Mouse (Mus musculus) intestine, embryonic 14.5 days (tissue): ENCODE results near the gene Unc5cl. TPM values are rescaled to one million over a fixed set of nuclear protein-coding genes. Genes with fewer than 3 reads are reported as not detected.

Experiments
- ATAC-seq: fragments of 200-750 bp; cut with Nextera tagmentation; replicated peaks from 2 replicates; pipeline ENCODE4 v1.8.0; 2017; ENCODE audit warnings: low read depth, moderate number of reproducible peaks, moderate TSS enrichment, moderate library complexity; ENCODE audit not compliant: low FRiP score, low TSS enrichment
- DNase-seq: peaks from one replicate; pipeline ENCODE4 v3.0.0-alpha.2; 2018; ENCODE audit warnings: low spot score
- H3K27ac ChIP-seq: fragments of 300-500 bp; sonication (generic); 2 replicates; pipeline ENCODE4 v1.5.1; 2014; ENCODE audit warnings: low read depth, mild to moderate bottlenecking, control low read depth
- H3K27me3 ChIP-seq: fragments of 300-500 bp; sonication (generic); replicated peaks from 2 replicates; pipeline ENCODE4 v1.6.1; 2014; ENCODE audit warnings: low read length, control low read depth; ENCODE audit not compliant: control insufficient read depth, insufficient read depth
- H3K36me3 ChIP-seq: fragments of 300-500 bp; sonication (generic); 2 replicates; pipeline ENCODE4 v1.6.1; 2014; ENCODE audit warnings: low read length, control low read depth; ENCODE audit not compliant: control insufficient read depth, insufficient read depth
- H3K4me1 ChIP-seq: fragments of 300-500 bp; sonication (generic); replicated peaks from 2 replicates; pipeline ENCODE4 v1.6.1; 2014; ENCODE audit warnings: low read length, control low read depth, mixed read lengths; ENCODE audit not compliant: control insufficient read depth, insufficient read depth
- H3K4me2 ChIP-seq: fragments of 300-500 bp; sonication (generic); 2 replicates; pipeline ENCODE4 v1.6.1; 2014; ENCODE audit warnings: low read length
- H3K4me3 ChIP-seq: fragments of 300-500 bp; sonication (generic); 2 replicates; pipeline ENCODE4 v1.5.1; 2014; ENCODE audit warnings: low read depth, low read length, control low read depth, mixed read lengths
- H3K9ac ChIP-seq: fragments of 300-500 bp; sonication (generic); 2 replicates; pipeline ENCODE4 v1.6.1; 2014; ENCODE audit warnings: mild to moderate bottlenecking, low read length
- H3K9me3 ChIP-seq: fragments of 300-500 bp; sonication (generic); 2 replicates; pipeline ENCODE4 v1.6.1; 2016; ENCODE audit warnings: low read length, control low read depth; ENCODE audit not compliant: control insufficient read depth
- WGBS: fragments of 180-500 bp; shearing (Covaris S2); extraction: QIAGEN DNeasy Blood & Tissue Kit; methylation state at CpG from one replicate; pipeline ENCODE4 v1.1.7; 2014; 5-methylcytosine and 5-hydroxymethylcytosine counted together
- polyA plus RNA-seq: library from polyadenylated mRNA; unstranded; fragments of >200 nt; fragmentation: Nextera tagmentation; extraction: Ambion mirVana; gene quantifications from 2 replicates; pipeline ENCODE4 v1.2.1, GENCODE M21; 2014

Unc5cl gene
- polyA plus RNA-seq, 1 experiment from 2014 or later: 37.0 TPM

GRCm38 (mm10) chr17:48497986-48498385, 43.3 kb downstream of the Unc5cl start:
- DNase-seq (no peak), ATAC-seq (no peak)
- H3K4me3 ChIP-seq: no peak overlapping the region
- WGBS: 72% methylated on average over 3 of the region's 3 CpGs
- no peaks in the 10 kb centered on the region for H3K27me3 ChIP-seq
- no peak overlapping the region for H3K27ac ChIP-seq
- no peaks in the 10 kb centered on the region for H3K9me3 ChIP-seq
- no peaks in the 10 kb centered on the region; the same call in 1 of the 2 replicates for H3K4me1 ChIP-seq
- no peak overlapping the region for H3K9ac ChIP-seq
- no peak overlapping the region for H3K4me2 ChIP-seq
- H3K36me3 ChIP-seq: no peaks in the 10 kb centered on the region

- Histone ChIP-seq H3K4me1 (no peaks in the 10 kb centered on the region), H3K9me3 (no peaks in the 10 kb centered on the region), H3K9ac (no peak overlapping the region), H3K36me3 (no peaks in the 10 kb centered on the region), H3K27ac (no peak overlapping the region), H3K4me2 (no peak overlapping the region), H3K4me3 (no peak overlapping the region), H3K27me3 (no peaks in the 10 kb centered on the region)
- DNase-seq (no peak), ATAC-seq (no peak)
- 76% methylated on average over 7 of the region's 7 CpGs for WGBS
These were observed 46.2 kb downstream of the Unc5cl start for GRCm38 (mm10) chr17:48500846-48501445.

- no peak overlapping the region for H3K4me3 ChIP-seq
- no peak overlapping the region for H3K4me2 ChIP-seq
- no peak overlapping the region for H3K9ac ChIP-seq
- no peak for ATAC-seq
- no peak overlapping the region for H3K27ac ChIP-seq
- no peaks in the 10 kb centered on the region for H3K27me3 ChIP-seq
- no peaks in the 10 kb centered on the region for H3K36me3 ChIP-seq
- DNase-seq: no peak
- WGBS: 41% methylated on average over 3 of the region's 3 CpGs
- no peaks in the 10 kb centered on the region for H3K4me1 ChIP-seq
- no peaks in the 10 kb centered on the region for H3K9me3 ChIP-seq
These were observed 50.3 kb downstream of the Unc5cl start for GRCm38 (mm10) chr17:48505006-48505405.

- ATAC-seq (no peak), DNase-seq (no peak)
- Histone ChIP-seq H3K27me3 (no peaks in the 10 kb centered on the region), H3K4me1 (no peaks in the 10 kb centered on the region), H3K36me3 (no peaks in the 10 kb centered on the region), H3K9me3 (no peaks in the 10 kb centered on the region), H3K4me2 (no peak overlapping the region), H3K27ac (no peak overlapping the region), H3K9ac (no peak overlapping the region), H3K4me3 (no peak overlapping the region)
- WGBS: 69% methylated on average over 4 of the region's 4 CpGs
These were observed 52.3 kb downstream of the Unc5cl start for GRCm38 (mm10) chr17:48506986-48507385.

- Histone ChIP-seq H3K9ac (no peak overlapping the region), H3K4me3 (no peak overlapping the region), H3K36me3 (no peaks in the 10 kb centered on the region), H3K4me2 (no peak overlapping the region), H3K9me3 (no peaks in the 10 kb centered on the region), H3K27me3 (no peaks in the 10 kb centered on the region), H3K27ac (no peak overlapping the region), H3K4me1 (peaks cover 6% of the 10 kb centered on the region; the same call in 1 of the 2 replicates)
- WGBS: 74% methylated on average over 4 of the region's 4 CpGs
- no peak for DNase-seq
- ATAC-seq: no peak
These were observed 54.9 kb downstream of the Unc5cl start for GRCm38 (mm10) chr17:48509596-48509995.

- 0 out of 2 replicates have a peak, but pooled peaks have one; percentile 12 for ATAC-seq
- no peak for DNase-seq
- Histone ChIP-seq H3K4me2 (no peak overlapping the region), H3K9ac (no peak overlapping the region), H3K4me3 (no peak overlapping the region), H3K9me3 (no peaks in the 10 kb centered on the region), H3K27ac (no peak overlapping the region), H3K27me3 (no peaks in the 10 kb centered on the region), H3K4me1 (peaks cover 9% of the 10 kb centered on the region; the same call in 1 of the 2 replicates), H3K36me3 (no peaks in the 10 kb centered on the region)
- 47% methylated on average over 18 of the region's 18 CpGs for WGBS
These were observed 58.0 kb downstream of the Unc5cl start for GRCm38 (mm10) chr17:48512614-48513281.

GRCm38 (mm10) chr17:48514613-48515012, 59.9 kb downstream of the Unc5cl start:
- H3K4me3 ChIP-seq: no peak overlapping the region
- peaks cover 9% of the 10 kb centered on the region; the same call in 1 of the 2 replicates for H3K4me1 ChIP-seq
- DNase-seq (no peak), ATAC-seq (peak; percentile 57; the same call in 1 of the 2 replicates)
- H3K27me3 ChIP-seq: no peaks in the 10 kb centered on the region
- no peaks in the 10 kb centered on the region for H3K9me3 ChIP-seq
- H3K4me2 ChIP-seq: no peak overlapping the region
- H3K9ac ChIP-seq: no peak overlapping the region
- H3K36me3 ChIP-seq: no peaks in the 10 kb centered on the region
- 32% methylated on average over 4 of the region's 4 CpGs for WGBS
- H3K27ac ChIP-seq: no peak overlapping the region

GRCm38 (mm10) chr17:48519046-48519445, 64.3 kb downstream of the Unc5cl start:
- H3K4me1 ChIP-seq: peaks cover 3% of the 10 kb centered on the region; the same call in 1 of the 2 replicates
- H3K27me3 ChIP-seq: no peaks in the 10 kb centered on the region
- no peak overlapping the region for H3K27ac ChIP-seq
- no peak overlapping the region for H3K9ac ChIP-seq
- no peaks in the 10 kb centered on the region for H3K9me3 ChIP-seq
- H3K36me3 ChIP-seq: no peaks in the 10 kb centered on the region
- DNase-seq (no peak), ATAC-seq (no peak)
- 86% methylated on average over 7 of the region's 7 CpGs for WGBS
- H3K4me3 ChIP-seq: no peak overlapping the region
- H3K4me2 ChIP-seq: no peak overlapping the region

- ATAC-seq (no peak), DNase-seq (no peak)
- no peaks in the 10 kb centered on the region for H3K4me1 ChIP-seq
- no peak overlapping the region for H3K4me2 ChIP-seq
- H3K27me3 ChIP-seq: no peaks in the 10 kb centered on the region
- no peak overlapping the region for H3K27ac ChIP-seq
- 95% methylated on average over 3 of the region's 3 CpGs for WGBS
- no peaks in the 10 kb centered on the region for H3K36me3 ChIP-seq
- H3K9ac ChIP-seq: no peak overlapping the region
- H3K4me3 ChIP-seq: no peak overlapping the region
- H3K9me3 ChIP-seq: no peaks in the 10 kb centered on the region
These were observed 65.7 kb downstream of the Unc5cl start for GRCm38 (mm10) chr17:48520352-48520751.
